Mouse (Mus musculus): Measurements from ENCODE around the gene Ccdc27. TPM values are rescaled to one million over a fixed set of nuclear protein-coding genes. Genes with fewer than 3 reads are reported as not detected.

Gene Ccdc27
- total RNA-seq, 2 experiments from 2014 or later: not detected

- no peak for ATAC-seq (replicated peaks; ENCODE audit: low FRiP score, low TSS enrichment, poor library complexity, severe bottlenecking)
These were observed 14.4 kb downstream of the Ccdc27 start for GRCm38 (mm10) chr4:154028066-154028465.

- ATAC-seq (replicated peaks; ENCODE audit: low FRiP score, low TSS enrichment, poor library complexity, severe bottlenecking): no peak
These were observed 16.1 kb downstream of the Ccdc27 start for GRCm38 (mm10) chr4:154026441-154026761.

GRCm38 (mm10) chr4:154025641-154026440 is 16.6 kb downstream of the Ccdc27 start, which contains the start of gene Smim1:
TSS of gene Smim1 (minus strand) at chr4:154026230.
- peak; percentile 31 for ATAC-seq (replicated peaks; ENCODE audit: low FRiP score, low TSS enrichment, poor library complexity, severe bottlenecking)

GRCm38 (mm10) chr4:154024729-154025521 is 17.6 kb downstream of the Ccdc27 start:
- peak; percentile 12 for ATAC-seq (replicated peaks; ENCODE audit: low FRiP score, low TSS enrichment, poor library complexity, severe bottlenecking)

GRCm38 (mm10) chr4:154023754-154024601 is 18.5 kb downstream of the Ccdc27 start:
- peak; percentile 66 for ATAC-seq (replicated peaks; ENCODE audit: low FRiP score, low TSS enrichment, poor library complexity, severe bottlenecking)

- ATAC-seq (replicated peaks; ENCODE audit: low FRiP score, low TSS enrichment, poor library complexity, severe bottlenecking): no peak
These were observed 19.6 kb downstream of the Ccdc27 start for GRCm38 (mm10) chr4:154022844-154023243.

GRCm38 (mm10) chr4:154022407-154022806 is 20.1 kb downstream of the Ccdc27 start:
- no peak for ATAC-seq (replicated peaks; ENCODE audit: low FRiP score, low TSS enrichment, poor library complexity, severe bottlenecking)

GRCm38 (mm10) chr4:154021432-154021831 is 21.0 kb downstream of the Ccdc27 start:
- ATAC-seq (replicated peaks; ENCODE audit: low FRiP score, low TSS enrichment, poor library complexity, severe bottlenecking): no peak

- no peak for ATAC-seq (replicated peaks; ENCODE audit: low FRiP score, low TSS enrichment, poor library complexity, severe bottlenecking)
These were observed 22.9 kb downstream of the Ccdc27 start for GRCm38 (mm10) chr4:154019571-154019970.

- no peak for ATAC-seq (replicated peaks; ENCODE audit: low FRiP score, low TSS enrichment, poor library complexity, severe bottlenecking)
These were observed 27.0 kb downstream of the Ccdc27 start for GRCm38 (mm10) chr4:154015476-154015875.

GRCm38 (mm10) chr4:154012132-154012882 is 30.2 kb downstream of the Ccdc27 start:
- ATAC-seq (replicated peaks; ENCODE audit: low FRiP score, low TSS enrichment, poor library complexity, severe bottlenecking): peak; percentile 49

GRCm38 (mm10) chr4:154011646-154012089 is 30.8 kb downstream of the Ccdc27 start, which contains the start of gene Lrrc47:
TSS of gene Lrrc47 (plus strand) at chr4:154011731.
- ATAC-seq (replicated peaks; ENCODE audit: low FRiP score, low TSS enrichment, poor library complexity, severe bottlenecking): peak; percentile 83

- peak; percentile 36; the same call in 1 of the 2 replicates for ATAC-seq (replicated peaks; ENCODE audit: low FRiP score, low TSS enrichment, poor library complexity, severe bottlenecking)
These were observed 31.4 kb downstream of the Ccdc27 start for GRCm38 (mm10) chr4:154010907-154011645.

GRCm38 (mm10) chr4:154007759-154008158 is 34.7 kb downstream of the Ccdc27 start:
- ATAC-seq (replicated peaks; ENCODE audit: low FRiP score, low TSS enrichment, poor library complexity, severe bottlenecking): no peak

GRCm38 (mm10) chr4:154006264-154006663 is 36.2 kb downstream of the Ccdc27 start:
- ATAC-seq (replicated peaks; ENCODE audit: low FRiP score, low TSS enrichment, poor library complexity, severe bottlenecking): no peak

GRCm38 (mm10) chr4:154005488-154005887 is 37.0 kb downstream of the Ccdc27 start:
- ATAC-seq (replicated peaks; ENCODE audit: low FRiP score, low TSS enrichment, poor library complexity, severe bottlenecking): no peak

GRCm38 (mm10) chr4:153993505-153993904 is 49.0 kb downstream of the Ccdc27 start:
- no peak for ATAC-seq (replicated peaks; ENCODE audit: low FRiP score, low TSS enrichment, poor library complexity, severe bottlenecking)

GRCm38 (mm10) chr4:153992715-153993114 is 49.8 kb downstream of the Ccdc27 start:
- no peak for ATAC-seq (replicated peaks; ENCODE audit: low FRiP score, low TSS enrichment, poor library complexity, severe bottlenecking)
